Mouse (Mus musculus) myocyte (in vitro differentiated cells): ENCODE results near the gene Dnaaf2.

Source experiments
- POLR2A ChIP-seq: IDR thresholded peaks from one replicate; pipeline ENCODE4 v1.6.1; 2011; ENCODE audit warnings: low read depth, mild to moderate bottlenecking, control low read depth, moderate library complexity; ENCODE audit not compliant: insufficient read length
- REST ChIP-seq: IDR thresholded peaks from one replicate; pipeline ENCODE4 v1.6.1; 2011; ENCODE audit warnings: mild to moderate bottlenecking, control low read depth, moderate library complexity; ENCODE audit not compliant: insufficient read depth, insufficient read length
- USF1 ChIP-seq: IDR thresholded peaks from one replicate; pipeline ENCODE4 v1.6.1; 2011; ENCODE audit warnings: low read depth, mild to moderate bottlenecking, control low read depth, moderate library complexity

DNA sequence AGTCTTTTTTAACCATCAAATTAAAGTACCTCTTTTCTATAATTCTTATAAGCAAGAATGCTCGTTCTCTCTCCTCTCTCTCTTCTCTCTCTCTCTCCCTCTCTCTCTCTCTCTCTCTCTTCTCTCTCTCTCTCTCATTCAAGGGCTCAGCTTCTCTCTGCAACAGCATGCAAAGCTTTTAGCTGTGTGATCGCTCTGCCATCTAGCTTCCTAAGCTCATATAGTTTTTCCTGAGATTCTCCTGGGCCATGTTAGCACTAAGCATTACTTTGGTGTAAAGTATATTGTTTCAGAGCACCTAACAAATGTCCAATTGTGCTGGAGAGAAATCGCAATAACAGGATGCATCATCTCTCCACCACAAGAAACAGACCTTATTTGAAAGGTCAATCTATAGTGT lies 59.0 kb downstream of the Dnaaf2 start:
- TF ChIP-seq POLR2A (no peak), REST (no peak), USF1 (no peak)
